Mouse (Mus musculus) intestine, embryonic 16.5 days (tissue): Measurements from ENCODE around the gene Eif4e1b. TPM values are rescaled to one million over a fixed set of nuclear protein-coding genes. Genes with fewer than 3 reads are reported as not detected.

Experiments used
- ATAC-seq: fragments of 200-750 bp; cut with Nextera tagmentation; 2 replicates; pipeline ENCODE4 v1.8.0; 2017; ENCODE audit warnings: moderate TSS enrichment, moderate library complexity
- H3K27ac ChIP-seq: fragments of 300-500 bp; sonication (generic); 2 replicates; pipeline ENCODE4 v1.5.1; 2014; ENCODE audit warnings: mild to moderate bottlenecking, low read length
- H3K27me3 ChIP-seq: fragments of 300-500 bp; sonication (generic); replicated peaks from 2 replicates; pipeline ENCODE4 v1.6.1; 2014; ENCODE audit warnings: low read length, control low read depth, mixed read lengths; ENCODE audit not compliant: control insufficient read depth, insufficient read depth
- H3K36me3 ChIP-seq: fragments of 300-500 bp; sonication (generic); 2 replicates; pipeline ENCODE4 v1.6.1; 2014; ENCODE audit warnings: low read length, control low read depth; ENCODE audit not compliant: control insufficient read depth, insufficient read depth
- H3K4me1 ChIP-seq: fragments of 300-500 bp; sonication (generic); 2 replicates; pipeline ENCODE4 v1.6.1; 2014; ENCODE audit warnings: low read length, control low read depth, mixed read lengths; ENCODE audit not compliant: control insufficient read depth, insufficient read depth
- H3K4me2 ChIP-seq: fragments of 300-500 bp; sonication (generic); 2 replicates; pipeline ENCODE4 v1.6.1; 2014; ENCODE audit warnings: low read depth, low read length, control low read depth
- H3K4me3 ChIP-seq: fragments of 300-500 bp; sonication (generic); 2 replicates; pipeline ENCODE4 v1.5.1; 2014; ENCODE audit warnings: mild to moderate bottlenecking, low read length
- H3K9ac ChIP-seq: fragments of 300-500 bp; sonication (generic); 2 replicates; pipeline ENCODE4 v1.6.1; 2014; ENCODE audit warnings: low read depth, low read length
- H3K9me3 ChIP-seq: fragments of 300-500 bp; sonication (generic); 2 replicates; pipeline ENCODE4 v1.6.1; 2016; ENCODE audit warnings: low read length, control low read depth; ENCODE audit not compliant: control insufficient read depth
- WGBS: fragments of 180-500 bp; shearing (Covaris S2); extraction: QIAGEN DNeasy Blood & Tissue Kit; methylation state at CpG from one replicate; pipeline ENCODE4 v1.1.7; 2014; 5-methylcytosine and 5-hydroxymethylcytosine counted together
- polyA plus RNA-seq: library from polyadenylated mRNA; unstranded; fragments of >200 nt; fragmentation: Nextera tagmentation; extraction: Ambion mirVana; gene quantifications from 2 replicates; pipeline ENCODE4 v1.2.1, GENCODE M21; 2015

Gene Eif4e1b
- polyA plus RNA-seq, 1 experiment from 2014 or later = not detected

GRCm38 (mm10) chr13:54829450-54829849 is 45.7 kb downstream of the Eif4e1b start:
- 8% methylated on average over 13 of the region's 13 CpGs for whole genome bisulfite sequencing
- H3K9ac ChIP-seq = no peak overlapping the region
- no peak overlapping the region for H3K27ac ChIP-seq
- 0 out of 2 replicates have a peak, but pooled peaks cover 3% of the 10 kb centered on the region for H3K4me1 ChIP-seq
- H3K36me3 ChIP-seq = no peaks in the 10 kb centered on the region
- no peaks in the 10 kb centered on the region for H3K9me3 ChIP-seq
- no peak overlapping the region for H3K4me3 ChIP-seq
- H3K27me3 ChIP-seq = no peaks in the 10 kb centered on the region
- no peak for ATAC-seq
- H3K4me2 ChIP-seq = no peak overlapping the region

- H3K4me2 ChIP-seq = no peak overlapping the region
- no peaks in the 10 kb centered on the region for H3K27me3 ChIP-seq
- H3K36me3 ChIP-seq = no peaks in the 10 kb centered on the region
- H3K9me3 ChIP-seq = no peaks in the 10 kb centered on the region
- H3K4me3 ChIP-seq = no peak overlapping the region
- no peak overlapping the region for H3K27ac ChIP-seq
- H3K4me1 ChIP-seq = peaks cover 2% of the 10 kb centered on the region; the same call in 1 of the 2 replicates
- no peak for ATAC-seq
- WGBS = 77% methylated on average over 14 of the region's 14 CpGs
- H3K9ac ChIP-seq = no peak overlapping the region
Measured at GRCm38 (mm10) chr13:54836351-54837030, 52.7 kb downstream of the Eif4e1b start.

DNA sequence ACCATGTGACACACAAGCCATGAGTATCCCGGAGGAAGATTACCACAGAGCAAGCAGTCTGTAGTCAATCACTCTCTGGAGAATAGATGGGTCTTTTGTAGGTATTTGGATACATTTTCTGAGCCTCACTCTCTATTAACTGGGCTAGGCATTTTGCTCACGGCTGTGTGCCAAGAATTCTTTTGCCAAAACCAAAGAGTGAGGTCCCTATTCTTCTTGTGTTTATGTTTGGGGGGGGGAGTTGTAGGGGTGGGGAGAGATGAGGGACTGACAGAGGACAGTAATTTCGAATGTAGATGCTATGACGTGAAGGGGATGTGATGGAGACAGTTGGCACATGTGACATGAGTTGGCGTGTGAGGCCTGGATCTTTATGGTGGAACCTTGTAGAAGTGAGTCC is 53.3 kb downstream of the Eif4e1b start:
- Histone ChIP-seq H3K36me3 (no peaks in the 10 kb centered on the region), H3K9me3 (no peaks in the 10 kb centered on the region), H3K9ac (no peak overlapping the region), H3K27ac (no peak overlapping the region), H3K4me1 (peaks cover 2% of the 10 kb centered on the region; the same call in 1 of the 2 replicates), H3K4me2 (no peak overlapping the region), H3K4me3 (no peak overlapping the region), H3K27me3 (no peaks in the 10 kb centered on the region)
- no peak for ATAC-seq
- 67% methylated on average over 5 of the region's 5 CpGs for WGBS

GRCm38 (mm10) chr13:54837471-54837889 is 53.7 kb downstream of the Eif4e1b start:
- Histone ChIP-seq H3K9me3 (no peaks in the 10 kb centered on the region), H3K27me3 (no peaks in the 10 kb centered on the region), H3K4me1 (peaks cover 2% of the 10 kb centered on the region; the same call in 1 of the 2 replicates), H3K9ac (no peak overlapping the region), H3K4me3 (no peak overlapping the region), H3K4me2 (no peak overlapping the region), H3K27ac (no peak overlapping the region), H3K36me3 (no peaks in the 10 kb centered on the region)
- 10% methylated on average over 9 of the region's 9 CpGs for WGBS
- ATAC-seq = no peak

Other genes with a start within 250 kb of the Eif4e1b start
- 126 and 127 TPM in 2 replicates for gene 4833439L19Rik, start 218.6 kb upstream of the Eif4e1b start, polyA plus RNA-seq
- 18.8 and 21.5 TPM in 2 replicates for gene Arl10, start 209.0 kb upstream of the Eif4e1b start, polyA plus RNA-seq
- 75.3 and 91.4 TPM in 2 replicates for gene Nop16, start 193.9 kb upstream of the Eif4e1b start, polyA plus RNA-seq
- gene Higd2a, start 193.8 kb upstream of the Eif4e1b start, polyA plus RNA-seq = 260 TPM in 2 replicates
- gene Cltb, start 172.7 kb upstream of the Eif4e1b start, polyA plus RNA-seq = 80.1 and 87.4 TPM in 2 replicates
- 61.0 and 70.2 TPM in 2 replicates for gene Faf2, start 162.2 kb upstream of the Eif4e1b start, polyA plus RNA-seq
- gene Rnf44, start 90.1 kb upstream of the Eif4e1b start, polyA plus RNA-seq = 48.9 and 59.3 TPM in 2 replicates
- 64.2 and 94.9 TPM in 2 replicates for gene Cdhr2, start 82.5 kb upstream of the Eif4e1b start, polyA plus RNA-seq
- gene Gprin1, start 34.1 kb upstream of the Eif4e1b start, polyA plus RNA-seq = 0.15 and 0.16 TPM in 2 replicates
- gene Sncb, start 17.4 kb upstream of the Eif4e1b start, polyA plus RNA-seq = 0.39 and 0.46 TPM in 2 replicates
- gene Tspan17, start 5.4 kb downstream of the Eif4e1b start, polyA plus RNA-seq = 13.6 and 14.1 TPM in 2 replicates
- 1.4 and 2.4 TPM in 2 replicates for gene Unc5a, start 165.4 kb downstream of the Eif4e1b start, polyA plus RNA-seq
- gene Hk3, start 237.4 kb downstream of the Eif4e1b start, polyA plus RNA-seq = 1.5 and 1.6 TPM in 2 replicates